Mouse (Mus musculus) midbrain, postnatal 0 days (tissue): ENCODE results near the gene Vsx2. TPM values are rescaled to one million over a fixed set of nuclear protein-coding genes. Genes with fewer than 3 reads are reported as not detected.

Experiments
- ATAC-seq: fragments of 200-750 bp; cut with Nextera tagmentation; 2 replicates; pipeline ENCODE4 v1.8.0; 2017; ENCODE audit warnings: moderate number of reproducible peaks, mild to moderate bottlenecking, moderate TSS enrichment, moderate library complexity; ENCODE audit not compliant: low FRiP score
- DNase-seq: peaks from one replicate; pipeline ENCODE4 v3.0.0-alpha.2; 2015; ENCODE audit warnings: low spot score
- H3K27ac ChIP-seq: fragments of 300-500 bp; sonication (generic); 2 replicates; pipeline ENCODE4 v1.5.1; 2014; ENCODE audit warnings: low read depth, mild to moderate bottlenecking, low read length, mixed read lengths
- H3K27me3 ChIP-seq: fragments of 300-500 bp; sonication (generic); 2 replicates; pipeline ENCODE4 v1.6.1; 2014; ENCODE audit warnings: low read length, control low read depth, mixed read lengths; ENCODE audit not compliant: insufficient read depth
- H3K36me3 ChIP-seq: fragments of 300-500 bp; sonication (generic); 2 replicates; pipeline ENCODE4 v1.6.1; 2014; ENCODE audit warnings: low read length, control low read depth, mixed read lengths; ENCODE audit not compliant: insufficient read depth
- H3K4me1 ChIP-seq: fragments of 300-500 bp; sonication (generic); 2 replicates; pipeline ENCODE4 v1.6.1; 2014; ENCODE audit warnings: mild to moderate bottlenecking, control low read depth, antibody characterized with exemption, low read length, mixed read lengths; ENCODE audit not compliant: insufficient read depth
- H3K4me2 ChIP-seq: fragments of 300-500 bp; sonication (generic); 2 replicates; pipeline ENCODE4 v1.6.1; 2014; ENCODE audit warnings: low read depth, mild to moderate bottlenecking, low read length, mixed read lengths; ENCODE audit not compliant: poor library complexity, severe bottlenecking
- H3K4me3 ChIP-seq: fragments of 300-500 bp; sonication (generic); 2 replicates; pipeline ENCODE4 v1.5.1; 2014; ENCODE audit warnings: low read depth, mild to moderate bottlenecking, low read length, moderate library complexity
- H3K9ac ChIP-seq: fragments of 300-500 bp; sonication (generic); replicated peaks from 2 replicates; pipeline ENCODE4 v1.6.1; 2014; ENCODE audit warnings: mild to moderate bottlenecking, low read length, moderate library complexity, mixed read lengths; ENCODE audit not compliant: poor library complexity, severe bottlenecking
- H3K9me3 ChIP-seq: fragments of 300-500 bp; sonication (generic); 2 replicates; pipeline ENCODE4 v1.6.1; 2016; ENCODE audit warnings: low read length, control low read depth
- CTCF ChIP-seq: IDR thresholded peaks from 2 replicates; pipeline ENCODE4 v1.5.1; 2016; ENCODE audit warnings: antibody characterized with exemption, mild to moderate bottlenecking
- WGBS: fragments of 180-500 bp; shearing (Covaris S2); extraction: QIAGEN DNeasy Blood & Tissue Kit; methylation state at CpG from one replicate; pipeline ENCODE4 v1.1.7; 2014; 5-methylcytosine and 5-hydroxymethylcytosine counted together
- polyA plus RNA-seq: library from polyadenylated mRNA; unstranded; fragments of >200 nt; fragmentation: Nextera tagmentation; extraction: Ambion mirVana; gene quantifications from 2 replicates; pipeline ENCODE4 v1.2.1, GENCODE M21; 2015
- total RNA-seq: library from RNA; depleted of rRNA; stranded (reverse); fragments of >200 nt; gene quantifications from 2 replicates; pipeline ENCODE4 v1.2.3, GENCODE M21; 2014

The Vsx2 gene
- total and polyA plus RNA-seq, 2 experiments from 2014 or later: 0.83 to 3.0 TPM

- WGBS: 78% methylated on average over 11 of the region's 11 CpGs
- Histone ChIP-seq H3K4me2 (no peak overlapping the region), H3K36me3 (no peaks in the 10 kb centered on the region), H3K4me1 (no peaks in the 10 kb centered on the region), H3K9me3 (no peaks in the 10 kb centered on the region), H3K27me3 (peaks cover 13% of the 10 kb centered on the region), H3K4me3 (no peak overlapping the region), H3K9ac (no peak overlapping the region), H3K27ac (no peak overlapping the region)
- DNase-seq (no peak), ATAC-seq (no peak)
- peak; percentile 36 for TF ChIP-seq CTCF
Measured at GRCm38 (mm10) chr12:84577768-84578439, 8.3 kb downstream of the Vsx2 start.

- no peak overlapping the region for H3K4me2 ChIP-seq
- no peak for TF ChIP-seq CTCF
- WGBS: 46% methylated on average over 5 of the region's 5 CpGs
- H3K9ac ChIP-seq: no peak overlapping the region
- H3K4me1 ChIP-seq: no peaks in the 10 kb centered on the region
- no peaks in the 10 kb centered on the region for H3K9me3 ChIP-seq
- ATAC-seq (no peak), DNase-seq (no peak)
- H3K27me3 ChIP-seq: peaks cover 9% of the 10 kb centered on the region
- H3K36me3 ChIP-seq: no peaks in the 10 kb centered on the region
- H3K27ac ChIP-seq: no peak overlapping the region
- no peak overlapping the region for H3K4me3 ChIP-seq
Measured at GRCm38 (mm10) chr12:84578440-84578770, 8.8 kb downstream of the Vsx2 start.

- H3K27me3 ChIP-seq: peaks cover under 1% of the 10 kb centered on the region
- no peaks in the 10 kb centered on the region for H3K36me3 ChIP-seq
- H3K4me2 ChIP-seq: no peak overlapping the region
- no peak overlapping the region for H3K9ac ChIP-seq
- no peak overlapping the region for H3K4me3 ChIP-seq
- H3K4me1 ChIP-seq: no peaks in the 10 kb centered on the region
- no peak; the same call in 1 of the 2 replicates for TF ChIP-seq CTCF
- no peak overlapping the region for H3K27ac ChIP-seq
- WGBS: 89% methylated on average over 2 of the region's 2 CpGs
- H3K9me3 ChIP-seq: no peaks in the 10 kb centered on the region
- DNase-seq (no peak), ATAC-seq (no peak)
Measured at GRCm38 (mm10) chr12:84581285-84581684, 11.7 kb downstream of the Vsx2 start.

- peak; percentile 93 for DNase-seq
- H3K27ac ChIP-seq: no peak overlapping the region; the same call in 1 of the 2 replicates
Measured at GRCm38 (mm10) chr12:84589825-84590761, 20.5 kb downstream of the Vsx2 start.

GRCm38 (mm10) chr12:84598324-84598723 lies 28.8 kb downstream of the Vsx2 start:
- no peak overlapping the region for H3K27ac ChIP-seq
- no peak overlapping the region for H3K4me2 ChIP-seq
- DNase-seq (no peak), ATAC-seq (0 out of 2 replicates have a peak, but pooled peaks have one; percentile 49)
- H3K27me3 ChIP-seq: peaks cover 7% of the 10 kb centered on the region; the same call in 1 of the 2 replicates
- H3K4me3 ChIP-seq: no peak overlapping the region
- TF ChIP-seq CTCF: no peak
- no peaks in the 10 kb centered on the region for H3K4me1 ChIP-seq
- 19% methylated on average over 8 of the region's 8 CpGs for WGBS
- no peaks in the 10 kb centered on the region for H3K9me3 ChIP-seq
- no peak overlapping the region for H3K9ac ChIP-seq
- H3K36me3 ChIP-seq: peaks cover 5% of the 10 kb centered on the region; the same call in 1 of the 2 replicates

More at GRCm38 (mm10) chr12:84589825-84590761, 20.5 kb downstream of the Vsx2 start:
- no peaks in the 10 kb centered on the region; the same call in 1 of the 2 replicates for H3K27me3 ChIP-seq
- H3K9ac ChIP-seq: peak overlapping the region; percentile 74
- TF ChIP-seq CTCF: peak; percentile 100
- H3K9me3 ChIP-seq: no peaks in the 10 kb centered on the region
- peak overlapping the region; percentile 90 for H3K4me2 ChIP-seq
- WGBS: 1% methylated on average over 53 of the region's 54 CpGs
- no peaks in the 10 kb centered on the region for H3K36me3 ChIP-seq
- peak overlapping the region; percentile 53 for H3K4me3 ChIP-seq
- no peaks in the 10 kb centered on the region for H3K4me1 ChIP-seq
- ATAC-seq: peak; percentile 69

- ATAC-seq: no peak
Measured at GRCm38 (mm10) chr12:84604001-84604400, 34.4 kb downstream of the Vsx2 start.

More at GRCm38 (mm10) chr12:84604001-84604400, 34.4 kb downstream of the Vsx2 start:
- no peak for TF ChIP-seq CTCF
- Histone ChIP-seq H3K9me3 (no peaks in the 10 kb centered on the region), H3K9ac (no peak overlapping the region), H3K4me3 (no peak overlapping the region), H3K27me3 (no peaks in the 10 kb centered on the region), H3K27ac (no peak overlapping the region), H3K4me2 (no peak overlapping the region), H3K36me3 (peaks cover 14% of the 10 kb centered on the region; the same call in 1 of the 2 replicates), H3K4me1 (no peaks in the 10 kb centered on the region)
- WGBS: 95% methylated on average over 6 of the region's 7 CpGs
- no peak for DNase-seq
